Mouse (Mus musculus) small intestine, adult 2 months (tissue): ENCODE measurements around the gene Degs2.

Experiments used
- CTCF ChIP-seq: fragments of 200-500 bp; IDR thresholded peaks from 2 replicates; pipeline ENCODE4 v1.5.1; 2012; ENCODE audit warnings: low read depth, mild to moderate bottlenecking, control low read depth, inconsistent platforms, low read length, moderate library complexity, mixed read lengths; ENCODE audit not compliant: insufficient replicate concordance, insufficient read length; ENCODE audit errors: extremely low read depth
- POLR2A ChIP-seq: fragments of 200-500 bp; IDR thresholded peaks from 2 replicates; pipeline ENCODE4 v1.6.1; 2012; ENCODE audit warnings: low read depth, mild to moderate bottlenecking, control low read depth, inconsistent platforms, low read length, moderate library complexity

- no peak for TF ChIP-seq CTCF
- no peak for TF ChIP-seq POLR2A
Observed at GRCm38 (mm10) chr12:108709386-108709785, 7.3 kb upstream of the Degs2 start.
